Mouse (Mus musculus) MEL (cell line): Measurements from ENCODE around the gene Ctnnbl1.

ENCODE experiments used
- CTCF ChIP-seq, 3 experiments: IDR thresholded peaks in 2 of 3; conservative IDR thresholded peaks in 1 of 3; 2 replicates each; pipeline ENCODE4 v1.5.1; 2011 to 2012; ENCODE audit warnings: low read length in 3 of 3, low read depth in 2 of 3, mild to moderate bottlenecking in 2 of 3, improper control_type of control experiment in 1 of 3, inconsistent platforms in 1 of 3, mixed read lengths in 1 of 3, moderate library complexity in 1 of 3; ENCODE audit not compliant: control insufficient read depth in 1 of 3, insufficient read depth in 1 of 3, poor library complexity in 1 of 3, severe bottlenecking in 1 of 3
- E2F4 ChIP-seq: IDR thresholded peaks from 2 replicates; pipeline ENCODE4 v1.6.1; 2011; ENCODE audit warnings: low read depth, low read length, improper control_type of control experiment, borderline replicate concordance
- GABPA ChIP-seq: IDR thresholded peaks from 2 replicates; pipeline ENCODE4 v1.6.1; 2012; ENCODE audit warnings: low read depth, mild to moderate bottlenecking, inconsistent platforms, low read length, improper control_type of control experiment, moderate library complexity
- KAT2A ChIP-seq: conservative IDR thresholded peaks from 2 replicates; pipeline ENCODE4 v1.6.1; 2012; ENCODE audit warnings: low read depth, low read length, improper control_type of control experiment, inconsistent platforms
- MEF2A ChIP-seq: IDR thresholded peaks from 2 replicates; pipeline ENCODE4 v1.6.1; 2014; ENCODE audit warnings: low read depth, mild to moderate bottlenecking, inconsistent platforms, low read length, improper control_type of control experiment; ENCODE audit not compliant: poor library complexity, insufficient replicate concordance, severe bottlenecking; ENCODE audit errors: extremely low read depth
- SIN3A ChIP-seq: IDR thresholded peaks from 2 replicates; pipeline ENCODE4 v1.6.1; 2012; ENCODE audit warnings: low read length, improper control_type of control experiment, inconsistent platforms

- no peak for TF ChIP-seq KAT2A
- no peak for TF ChIP-seq E2F4
- no peak for TF ChIP-seq MEF2A
- TF ChIP-seq CTCF (IDR thresholded peaks at IDR 0.05 in 2 of 3, conservative IDR thresholded peaks at IDR 0.05 in 1 of 3; ENCODE audit: control insufficient read depth in 1 of 3, insufficient read depth in 1 of 3, low read depth in 2 of 3, low read length in 3 of 3, poor library complexity in 1 of 3, severe bottlenecking in 1 of 3) = no peak
- no peak for TF ChIP-seq GABPA
- no peak for TF ChIP-seq SIN3A
These were observed 144.7 kb downstream of the Ctnnbl1 start for GRCm38 (mm10) chr2:157881939-157882338.
